Mouse (Mus musculus): ENCODE results near the gene Gpc6.

GRCm38 (mm10) chr14:117034146-117034545, 109.0 kb downstream of the Gpc6 start:
- TF ChIP-seq POLR2A (IDR thresholded peaks at IDR 0.05; ENCODE audit: extremely low read depth, insufficient read depth, low read length) (no peak), CTCF (IDR thresholded peaks at IDR 0.05; ENCODE audit: extremely low read depth, insufficient read depth, low read length) (no peak)

Data from cortical plate, adult 2 months (tissue).